ENCODE assay signal across 11 mouse cellular contexts in the genomic region with DNA sequence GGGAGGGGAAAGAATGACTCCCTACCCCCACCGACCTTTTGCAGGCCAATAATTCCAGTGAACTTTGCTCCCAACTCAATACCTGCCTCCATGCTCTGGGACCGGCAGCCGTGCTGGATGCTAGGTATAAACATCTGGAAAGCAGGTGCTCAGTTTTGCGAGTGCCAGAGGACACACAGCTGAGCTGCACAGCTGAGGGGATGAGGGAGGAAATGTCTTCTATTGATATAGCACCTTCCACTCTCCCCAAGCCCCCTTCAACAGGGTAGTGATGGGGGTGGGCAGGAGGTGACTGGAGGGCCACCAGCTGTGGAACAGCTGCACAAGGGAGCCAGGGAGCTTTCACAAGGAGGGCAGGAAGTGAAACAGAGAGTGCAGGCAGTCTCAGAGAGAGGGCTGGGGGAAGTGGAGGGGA.
DNase-seq lines count a peak whose midpoint lies in the region; ATAC-seq and TF ChIP-seq lines count a peak whose summit lies in the region.
"Had no signal": no experiment of that assay in that cellular context is flagged by ENCODE, and none has a peak within 500 bp of the region (broad histone marks: within the 10 kb centered on the region; RNA-seq: fewer than 3 reads in every experiment).

No protein-coding gene starts in this region.

- H3K9ac ChIP-seq in liver, adult 2 months (ENCODE audit: low read depth, low read length) = no peak overlapping the region
- H3K9ac ChIP-seq in liver, embryonic 11.5 days (ENCODE audit: low read depth, low read length) = no peak overlapping the region
- H3K9ac ChIP-seq in intestine, embryonic 16.5 days (ENCODE audit: low read depth, low read length) = no peak overlapping the region
- H3K9ac ChIP-seq in forebrain, embryonic 13.5 days = no peak overlapping the region

- H3K4me2 ChIP-seq in liver, embryonic 11.5 days = no peak overlapping the region
- H3K4me2 ChIP-seq in intestine, embryonic 16.5 days (ENCODE audit: low read depth, low read length) = 0 out of 2 replicates have a peak overlapping the region, but pooled peaks have one; percentile 5
- H3K4me2 ChIP-seq in forebrain, embryonic 13.5 days = no peak overlapping the region

- no peak for TF ChIP-seq POLR2A in liver, adult 2 months (IDR thresholded peaks at IDR 0.05; ENCODE audit: extremely low read depth, insufficient read depth, low read length)

- H3K9me3 ChIP-seq in liver, embryonic 11.5 days (ENCODE audit: control insufficient read depth, low read length) = no peaks in the 10 kb centered on the region
- no peaks in the 10 kb centered on the region for H3K9me3 ChIP-seq in intestine, embryonic 16.5 days (ENCODE audit: control insufficient read depth, low read length)
- H3K9me3 ChIP-seq in forebrain, embryonic 13.5 days (replicated peaks) = no peaks in the 10 kb centered on the region

- no peak overlapping the region for H3K4me3 ChIP-seq in liver, adult 2 months (ENCODE audit: insufficient read depth, low read depth, low read length)
- no peak overlapping the region for H3K4me3 ChIP-seq in liver, embryonic 11.5 days (ENCODE audit: low read depth, low read length)
- H3K4me3 ChIP-seq in intestine, embryonic 16.5 days (ENCODE audit: low read length) = no peak overlapping the region
- no peak overlapping the region for H3K4me3 ChIP-seq in forebrain, embryonic 13.5 days

- 9% methylated on average over 4 of the region's 4 CpGs for WGBS in liver, adult 2 months
- WGBS in liver, embryonic 11.5 days = 39% methylated on average over 4 of the region's 4 CpGs
- 22% methylated on average over 4 of the region's 4 CpGs for WGBS in intestine, embryonic 16.5 days
- WGBS in forebrain, embryonic 13.5 days = 71% methylated on average over 4 of the region's 4 CpGs

- H3K36me3 ChIP-seq in liver, adult 2 months (ENCODE audit: control insufficient read depth, insufficient read depth, low read length) = no peaks in the 10 kb centered on the region
- no peaks in the 10 kb centered on the region for H3K36me3 ChIP-seq in liver, embryonic 11.5 days (ENCODE audit: control insufficient read depth, insufficient read depth, low read length)
- no peaks in the 10 kb centered on the region for H3K36me3 ChIP-seq in intestine, embryonic 16.5 days (ENCODE audit: control insufficient read depth, insufficient read depth, low read length)
- H3K36me3 ChIP-seq in forebrain, embryonic 13.5 days (ENCODE audit: poor library complexity, severe bottlenecking) = no peaks in the 10 kb centered on the region

- TF ChIP-seq CTCF in liver, adult 2 months (IDR thresholded peaks at IDR 0.05; ENCODE audit: low read depth, low read length) = no peak

- no peaks in the 10 kb centered on the region for H3K27me3 ChIP-seq in liver, adult 2 months (ENCODE audit: control insufficient read depth, insufficient read depth, low read length)
- H3K27me3 ChIP-seq in liver, embryonic 11.5 days (replicated peaks; ENCODE audit: control insufficient read depth, insufficient read depth, low read length) = no peaks in the 10 kb centered on the region
- H3K27me3 ChIP-seq in intestine, embryonic 16.5 days (replicated peaks; ENCODE audit: control insufficient read depth, insufficient read depth, low read length) = no peaks in the 10 kb centered on the region
- no peaks in the 10 kb centered on the region for H3K27me3 ChIP-seq in forebrain, embryonic 13.5 days

- H3K4me1 ChIP-seq in liver, adult 2 months (ENCODE audit: control insufficient read depth, insufficient read depth, low read length) = no peaks in the 10 kb centered on the region; the same call in 1 of the 2 replicates
- H3K4me1 ChIP-seq in liver, embryonic 11.5 days (replicated peaks; ENCODE audit: control insufficient read depth, insufficient read depth, low read length) = no peaks in the 10 kb centered on the region
- peaks cover 9% of the 10 kb centered on the region for H3K4me1 ChIP-seq in intestine, embryonic 16.5 days (ENCODE audit: control insufficient read depth, insufficient read depth, low read length)
- no peaks in the 10 kb centered on the region for H3K4me1 ChIP-seq in forebrain, embryonic 13.5 days

- H3K79me2 ChIP-seq in liver, adult 2 months (ENCODE audit: control insufficient read depth, insufficient read depth, low read length) = no peaks in the 10 kb centered on the region

- DNase-seq in liver, adult 2 months (ENCODE audit: extremely low read depth, low read depth, low spot score) = peak; percentile 4
- no peak for DNase-seq in liver, embryonic 11.5 days (ENCODE audit: low spot score)
- peak; percentile 15 for DNase-seq in embryo, embryonic 9.5 days (ENCODE audit: extremely low spot score)
- DNase-seq in mesoderm, embryonic 11.5 days (ENCODE audit: low read depth, low spot score) = peak; percentile 74
- DNase-seq in spleen, postnatal 14 days (ENCODE audit: low spot score in 2 of 2) = no peak
- DNase-seq: adrenal gland, postnatal 36 days; right cerebral cortex, postnatal 14 days had no signal

- no peak for ATAC-seq in liver, embryonic 11.5 days (replicated peaks; ENCODE audit: low FRiP score)
- peak; percentile 91 for ATAC-seq in intestine, embryonic 16.5 days
- no peak for ATAC-seq in forebrain, embryonic 13.5 days
- ATAC-seq in megakaryocyte-erythroid progenitor cell, adult 5-6 weeks (replicated peaks; ENCODE audit: low FRiP score, low TSS enrichment, poor library complexity, severe bottlenecking) = no peak
- ATAC-seq: hindbrain, embryonic 16.5 days had no signal

- H3K27ac ChIP-seq in liver, adult 2 months (replicated peaks; ENCODE audit: insufficient read depth, low read depth, low read length) = no peak overlapping the region
- H3K27ac ChIP-seq in liver, embryonic 11.5 days (ENCODE audit: low read depth, low read length) = no peak overlapping the region
- H3K27ac ChIP-seq in intestine, embryonic 16.5 days (ENCODE audit: low read length) = peak overlapping the region; percentile 55
- no peak overlapping the region for H3K27ac ChIP-seq in forebrain, embryonic 13.5 days

Comparison
In these comparisons a context has a peak if more than half of its experiments do, and no peak if none do; other contexts are left out.
1. DNase-seq: peak in liver, adult 2 months (single experiment), embryo, embryonic 9.5 days (single experiment) and mesoderm, embryonic 11.5 days (single experiment); none in liver, embryonic 11.5 days (single experiment) and spleen, postnatal 14 days (0 of 2).